Mouse (Mus musculus): ENCODE results near the gene Gm10065. TPM values are rescaled to one million over a fixed set of nuclear protein-coding genes. Genes with fewer than 3 reads are reported as not detected.

Gm10065 gene
- polyA plus RNA-seq (2017; shearing (Covaris generic)), result not detected

DNA sequence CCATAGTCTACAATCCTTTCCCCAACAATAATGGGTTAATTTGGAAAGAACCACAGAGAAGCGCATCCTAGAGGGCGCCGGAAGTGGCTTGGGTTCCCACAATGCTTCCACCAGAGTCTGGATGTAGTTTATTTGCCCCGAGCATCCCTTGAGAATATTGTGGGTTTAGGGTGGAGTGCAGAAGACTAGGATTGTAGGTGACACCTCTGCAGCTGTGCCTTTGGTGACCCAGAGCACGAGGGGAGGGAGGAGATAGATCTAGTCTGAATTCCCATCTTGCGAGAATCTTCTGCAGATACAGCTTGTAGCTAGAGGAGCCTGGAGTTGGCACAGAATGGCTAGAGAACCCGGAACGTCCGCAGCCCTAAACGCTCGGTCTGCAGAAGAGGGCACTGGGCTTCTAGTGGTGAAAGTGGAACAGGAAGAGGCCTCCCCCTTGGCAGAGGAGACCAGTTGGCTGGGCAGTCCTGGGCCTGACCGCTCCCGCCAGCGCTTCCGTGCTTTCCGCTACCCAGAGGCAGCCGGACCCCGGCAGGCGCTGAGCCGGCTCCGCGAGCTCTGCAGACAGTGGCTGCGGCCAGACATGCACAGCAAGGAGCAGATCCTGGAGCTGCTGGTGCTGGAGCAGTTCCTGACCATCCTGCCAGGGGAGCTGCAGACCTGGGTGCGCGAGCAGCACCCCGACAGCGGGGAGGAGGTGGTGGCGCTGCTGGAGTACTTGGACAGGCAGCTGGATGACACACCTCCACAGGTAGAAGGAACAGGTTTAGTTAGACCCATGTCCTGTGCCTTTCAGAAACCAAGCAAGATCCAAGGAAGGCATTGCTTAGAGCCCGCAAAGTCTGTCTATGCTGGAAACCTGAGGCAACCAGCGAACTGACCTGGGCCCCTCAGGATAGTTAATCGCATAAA, at the start of gene Gm10065, which contains the start of gene Zkscan4:
TSS of gene Gm10065 (minus strand) at position 683 of the 912 bp plus-strand sequence.
TSS of gene Zkscan4 (plus strand) at position 149 of the 912 bp plus-strand sequence.

GRCm38 (mm10) chr13:21501182-21501581, 21.9 kb upstream of the Gm10065 start, which contains the start of gene Gm11273:
TSS of gene Gm11273 (minus strand) at chr13:21501418.

DNA sequence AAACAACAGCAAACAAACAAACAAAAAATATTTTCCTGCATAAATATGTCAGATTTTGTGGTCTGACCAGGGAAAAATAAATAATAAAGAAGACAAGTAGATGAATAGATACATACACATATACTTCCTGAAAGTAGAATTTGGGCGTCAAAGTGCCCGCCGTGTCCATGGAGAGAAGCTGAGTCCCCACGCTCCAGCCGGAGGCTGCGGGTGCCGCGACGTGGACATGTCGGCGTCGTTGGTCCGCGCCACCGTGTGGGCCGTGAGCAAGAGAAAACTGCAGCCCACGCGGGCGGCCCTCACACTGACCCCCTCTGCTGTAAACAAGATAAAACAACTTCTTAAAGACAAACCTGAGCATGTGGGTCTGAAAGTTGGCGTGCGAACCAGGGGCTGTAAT, 15.8 kb upstream of the Gm10065 start, which contains the start of gene AK157302:
TSS of gene AK157302 (plus strand) at position 144 of the 400 bp plus-strand sequence.

GRCm38 (mm10) chr13:21468061-21469019, 10.9 kb downstream of the Gm10065 start, which contains the start of gene Nkapl:
TSS of gene Nkapl (minus strand) at chr13:21468509.

DNA sequence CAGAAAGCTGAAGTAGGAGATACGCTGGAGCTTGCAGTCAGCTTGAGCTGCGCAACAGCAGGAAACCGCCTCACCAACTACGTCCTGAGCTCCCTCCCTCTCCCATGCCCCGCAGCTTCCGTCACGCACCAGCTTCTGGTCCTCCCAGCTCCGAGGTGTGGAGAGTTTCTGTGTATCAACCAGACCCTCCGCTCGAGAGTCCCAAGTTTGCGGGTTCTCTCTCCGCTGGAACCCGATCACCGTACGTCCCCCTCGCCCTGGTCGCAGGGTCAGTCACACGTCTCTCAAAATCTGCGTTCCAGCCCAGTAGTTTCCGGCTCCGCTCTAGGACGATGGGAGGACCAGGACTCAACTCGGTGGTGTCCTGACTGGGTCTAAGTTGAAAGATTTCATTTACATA, 25.8 kb downstream of the Gm10065 start, which contains the start of gene Zscan26:
TSS of gene Zscan26 (minus strand) at position 282 of the 400 bp plus-strand sequence.

GRCm38 (mm10) chr13:21440503-21441206, 38.6 kb downstream of the Gm10065 start, which contains the start of gene Pgbd1:
TSS of gene Pgbd1 (minus strand) at chr13:21441058.

Other genes starting within 250 kb of the Gm10065 start
- not detected for gene Gpx5, start 186.7 kb downstream of the Gm10065 start, polyA plus RNA-seq (2017; shearing (Covaris generic))
- gene Gpx6, start 167.3 kb downstream of the Gm10065 start, polyA plus RNA-seq (2017; shearing (Covaris generic)), result not detected
- not detected for gene Olfr1367, start 132.5 kb downstream of the Gm10065 start, polyA plus RNA-seq (2017; shearing (Covaris generic))
- gene Zscan12, start 116.6 kb downstream of the Gm10065 start, polyA plus RNA-seq (2017; shearing (Covaris generic)), result 11.6 TPM
- 49.9 TPM for gene Zkscan3, start 76.7 kb downstream of the Gm10065 start, polyA plus RNA-seq (2017; shearing (Covaris generic))
- 0.84 TPM for gene Pgbd1, start 38.4 kb downstream of the Gm10065 start, polyA plus RNA-seq (2017; shearing (Covaris generic))
- 11.3 TPM for gene Zscan26, start 25.7 kb downstream of the Gm10065 start, polyA plus RNA-seq (2017; shearing (Covaris generic))
- gene Nkapl, start 10.9 kb downstream of the Gm10065 start, polyA plus RNA-seq (2017; shearing (Covaris generic)), result 0.25 TPM
- gene Zkscan4, start 534 bp downstream of the Gm10065 start, polyA plus RNA-seq (2017; shearing (Covaris generic)), result not detected
- gene AK157302, start 15.8 kb upstream of the Gm10065 start, polyA plus RNA-seq (2017; shearing (Covaris generic)), result 0.15 TPM
- gene Gm11273, start 22.0 kb upstream of the Gm10065 start, polyA plus RNA-seq (2017; shearing (Covaris generic)), result 23.5 TPM
- 7.7 TPM for gene Zkscan8, start 51.7 kb upstream of the Gm10065 start, polyA plus RNA-seq (2017; shearing (Covaris generic))
- gene Olfr1366, start 63.4 kb upstream of the Gm10065 start, polyA plus RNA-seq (2017; shearing (Covaris generic)), result not detected
- gene Olfr1535, start 80.5 kb upstream of the Gm10065 start, polyA plus RNA-seq (2017; shearing (Covaris generic)), result not detected
- gene Olfr1364, start 102.3 kb upstream of the Gm10065 start, polyA plus RNA-seq (2017; shearing (Covaris generic)), result not detected
- gene Olfr1362, start 134.6 kb upstream of the Gm10065 start, polyA plus RNA-seq (2017; shearing (Covaris generic)), result not detected
- not detected for gene Olfr11, start 163.1 kb upstream of the Gm10065 start, polyA plus RNA-seq (2017; shearing (Covaris generic))
- gene Olfr1361, start 183.9 kb upstream of the Gm10065 start, polyA plus RNA-seq (2017; shearing (Covaris generic)), result not detected
- not detected for gene Olfr1360, start 198.0 kb upstream of the Gm10065 start, polyA plus RNA-seq (2017; shearing (Covaris generic))
- gene Olfr1359, start 218.7 kb upstream of the Gm10065 start, polyA plus RNA-seq (2017; shearing (Covaris generic)), result not detected
- not detected for gene Hist1h2bl, start 236.7 kb upstream of the Gm10065 start, polyA plus RNA-seq (2017; shearing (Covaris generic))
- gene Hist1h2ai, start 237.0 kb upstream of the Gm10065 start, polyA plus RNA-seq (2017; shearing (Covaris generic)), result not detected
- gene Hist1h3h, start 238.2 kb upstream of the Gm10065 start, polyA plus RNA-seq (2017; shearing (Covaris generic)), result not detected
- not detected for gene Hist1h2bm, start 242.6 kb upstream of the Gm10065 start, polyA plus RNA-seq (2017; shearing (Covaris generic))

All from CD4-positive, CD25-positive, alpha-beta regulatory T cell, adult 9 weeks (primary cell).